Mouse (Mus musculus): ENCODE results near the gene Marcks.
"Not testable (repeated sequence)": the region's sequence is repeated elsewhere in the genome, so short reads cannot be mapped to it uniquely, and the experiment has no call there.

Marcks gene

GRCm38 (mm10) chr10:37136981-37137518, 1.7 kb downstream of the Marcks start:
- DNase-seq (ENCODE audit: low read depth, low spot score) = peak; percentile 77

- peak; percentile 63 for DNase-seq (ENCODE audit: low read depth, low spot score)
Measured at GRCm38 (mm10) chr10:37135951-37136751, 2.6 kb downstream of the Marcks start.

GRCm38 (mm10) chr10:37133876-37134708, 4.6 kb downstream of the Marcks start:
- DNase-seq (ENCODE audit: low read depth, low spot score) = no peak

- no peak for DNase-seq (ENCODE audit: low read depth, low spot score)
Measured at GRCm38 (mm10) chr10:37132671-37133070, 6.0 kb downstream of the Marcks start.

- DNase-seq (ENCODE audit: low read depth, low spot score) = no peak
Measured at GRCm38 (mm10) chr10:37129652-37130051, 9.1 kb downstream of the Marcks start.

GRCm38 (mm10) chr10:37115329-37115728, 23.4 kb downstream of the Marcks start:
- no peak for DNase-seq (ENCODE audit: low read depth, low spot score)

- DNase-seq (ENCODE audit: low read depth, low spot score) = no peak
Measured at GRCm38 (mm10) chr10:37112812-37113211, 25.9 kb downstream of the Marcks start.

- DNase-seq (ENCODE audit: low read depth, low spot score) = no peak
Measured at GRCm38 (mm10) chr10:37112362-37112761, 26.4 kb downstream of the Marcks start.

- no peak for DNase-seq (ENCODE audit: low read depth, low spot score)
Measured at GRCm38 (mm10) chr10:37111432-37111831, 27.3 kb downstream of the Marcks start.

GRCm38 (mm10) chr10:37106871-37107627, 31.7 kb downstream of the Marcks start:
- DNase-seq (ENCODE audit: low read depth, low spot score) = no peak

- DNase-seq (ENCODE audit: low read depth, low spot score) = no peak
Measured at GRCm38 (mm10) chr10:37106303-37106702, 32.4 kb downstream of the Marcks start.

GRCm38 (mm10) chr10:37102227-37103080, 36.3 kb downstream of the Marcks start:
- DNase-seq (ENCODE audit: low read depth, low spot score) = no peak

GRCm38 (mm10) chr10:37101733-37102132, 37.0 kb downstream of the Marcks start:
- DNase-seq (ENCODE audit: low read depth, low spot score) = no peak

- DNase-seq (ENCODE audit: low read depth, low spot score) = no peak
Measured at GRCm38 (mm10) chr10:37096529-37096928, 42.2 kb downstream of the Marcks start.

- DNase-seq (ENCODE audit: low read depth, low spot score) = no peak
Measured at GRCm38 (mm10) chr10:37095803-37096202, 42.9 kb downstream of the Marcks start.

GRCm38 (mm10) chr10:37093306-37093705, 45.4 kb downstream of the Marcks start:
- no peak for DNase-seq (ENCODE audit: low read depth, low spot score)

- peak; percentile 38 for DNase-seq (ENCODE audit: low read depth, low spot score)
Measured at GRCm38 (mm10) chr10:37090411-37090810, 48.3 kb downstream of the Marcks start.

- not testable (repeated sequence) for DNase-seq (ENCODE audit: low read depth, low spot score)
Measured at GRCm38 (mm10) chr10:37084071-37084470, 54.6 kb downstream of the Marcks start.

All from R1 (cell line).